Mouse (Mus musculus) heart, postnatal 0 days (tissue): ENCODE measurements at regions not wholly inside any gene's neighbourhood (a gene's known extent, or its start where the extent isn't known, plus 50 kb on each side); places are given as distances from the start of the nearest gene placed in this dataset.

Source experiments
- CTCF ChIP-seq: IDR thresholded peaks from 2 replicates; pipeline ENCODE4 v1.5.1; 2016; ENCODE audit warnings: antibody characterized with exemption, control low read depth, low read depth
- EP300 ChIP-seq: IDR thresholded peaks from 2 replicates; pipeline ENCODE4 v1.6.1; 2016; ENCODE audit warnings: antibody characterized with exemption, low read depth

- TF ChIP-seq CTCF (no peak), EP300 (no peak)
These were observed 182.6 kb downstream of the Tmem161b start for GRCm38 (mm10) chr13:84404566-84405194.
